ENCODE assay signal across 1 mouse cellular context in the genomic region with DNA sequence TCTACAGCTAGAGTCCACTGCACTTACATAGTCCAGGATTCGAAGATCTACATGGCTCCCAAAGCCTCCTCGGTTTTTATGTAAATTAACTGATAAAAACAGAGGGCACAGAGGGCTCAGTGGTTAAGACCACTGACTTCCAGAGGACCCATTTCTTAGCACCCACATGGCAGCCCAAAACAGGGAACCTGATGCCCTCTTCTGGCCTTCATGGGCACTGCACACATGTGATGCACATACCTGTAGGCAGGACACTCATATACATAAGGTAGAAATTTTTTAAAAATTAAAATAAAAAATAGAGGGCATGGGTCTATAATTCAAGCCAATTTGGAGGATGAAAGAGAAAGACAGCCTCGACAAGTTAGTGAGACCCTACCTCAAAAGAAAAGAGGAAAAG.
TF ChIP-seq lines count a peak whose summit lies in the region.

No protein-coding gene starts in this region.

TF ChIP-seq in MEL, 35 proteins besides CTCF, POLR2A, EP300 and RAD21 (continued from another document):
- TF ChIP-seq USF1 (IDR thresholded peaks at IDR 0.05; ENCODE audit: low read depth, low read length) = no peak
- TF ChIP-seq USF2 (IDR thresholded peaks at IDR 0.05; ENCODE audit: borderline replicate concordance in 1 of 2, insufficient read depth in 1 of 2, low read depth in 1 of 2, low read length in 2 of 2) = no peak
- TF ChIP-seq MAFK (IDR thresholded peaks at IDR 0.05; ENCODE audit: borderline replicate concordance, low read depth, low read length) = no peak
- TF ChIP-seq TCF12 (IDR thresholded peaks at IDR 0.05; ENCODE audit: low read depth, low read length) = no peak
- TF ChIP-seq SMC3 (IDR thresholded peaks at IDR 0.05; ENCODE audit: low read depth, low read length) = no peak; the same call in 1 of the 2 replicates
- TF ChIP-seq GATA1 (IDR thresholded peaks at IDR 0.05; ENCODE audit: low read depth, low read length) = no peak
